Mouse (Mus musculus) MEL (cell line): ENCODE data around the gene Ssr1.

ENCODE experiments used
- CHD1 ChIP-seq: IDR thresholded peaks from 2 replicates; pipeline ENCODE4 v1.6.1; 2012; ENCODE audit warnings: low read depth, mild to moderate bottlenecking, inconsistent platforms, low read length, improper control_type of control experiment
- CHD2 ChIP-seq: IDR thresholded peaks from 2 replicates; pipeline ENCODE4 v1.6.1; 2011; ENCODE audit warnings: low read length, improper control_type of control experiment
- EP300 ChIP-seq, 2 experiments: IDR thresholded peaks; 2 replicates each; pipeline ENCODE4 v1.6.1; 2011; ENCODE audit warnings: improper control_type of control experiment in 2 of 2, low read length in 2 of 2, low read depth in 1 of 2, mild to moderate bottlenecking in 1 of 2
- HCFC1 ChIP-seq: IDR thresholded peaks from 2 replicates; pipeline ENCODE4 v1.6.1; 2012; ENCODE audit warnings: low read depth, mild to moderate bottlenecking, inconsistent platforms, low read length, improper control_type of control experiment, moderate library complexity
- MAFK ChIP-seq: IDR thresholded peaks from 2 replicates; pipeline ENCODE4 v1.6.1; 2011; ENCODE audit warnings: low read depth, mild to moderate bottlenecking, low read length, improper control_type of control experiment, borderline replicate concordance
- MXI1 ChIP-seq: IDR thresholded peaks from 2 replicates; pipeline ENCODE4 v1.6.1; 2011; ENCODE audit warnings: mild to moderate bottlenecking, low read depth, low read length, improper control_type of control experiment
- POLR2A ChIP-seq, 2 experiments: IDR thresholded peaks; 2 replicates each; pipeline ENCODE4 v1.6.1; 2011 to 2012; ENCODE audit warnings: low read length in 2 of 2, mild to moderate bottlenecking in 2 of 2, control low read depth in 1 of 2, improper control_type of control experiment in 1 of 2, low read depth in 1 of 2, moderate library complexity in 1 of 2; ENCODE audit not compliant: control insufficient read depth in 1 of 2, insufficient read depth in 1 of 2, poor library complexity in 1 of 2
- POLR2AphosphoS5 ChIP-seq: IDR thresholded peaks from 2 replicates; pipeline ENCODE4 v1.6.1; 2012; ENCODE audit warnings: low read depth, borderline replicate concordance, mild to moderate bottlenecking, inconsistent platforms, low read length, moderate library complexity, mixed read lengths
- SIN3A ChIP-seq: IDR thresholded peaks from 2 replicates; pipeline ENCODE4 v1.6.1; 2012; ENCODE audit warnings: low read length, improper control_type of control experiment, inconsistent platforms
- TAL1 ChIP-seq: IDR thresholded peaks from 2 replicates; pipeline ENCODE4 v1.6.1; 2012; ENCODE audit warnings: mild to moderate bottlenecking, inconsistent platforms, low read length, moderate library complexity, mixed read lengths
- UBTF ChIP-seq: IDR thresholded peaks from 2 replicates; pipeline ENCODE4 v1.6.1; 2012; ENCODE audit warnings: low read depth, mild to moderate bottlenecking, inconsistent platforms, low read length, improper control_type of control experiment, moderate library complexity, borderline replicate concordance; ENCODE audit not compliant: insufficient read depth
- USF1 ChIP-seq: IDR thresholded peaks from 2 replicates; pipeline ENCODE4 v1.6.1; 2014; ENCODE audit warnings: low read depth, mild to moderate bottlenecking, inconsistent platforms, low read length, improper control_type of control experiment, moderate library complexity
- ZNF384 ChIP-seq: IDR thresholded peaks from 2 replicates; pipeline ENCODE4 v1.6.1; 2012; ENCODE audit warnings: low read depth, mild to moderate bottlenecking, inconsistent platforms, low read length, improper control_type of control experiment

- TF ChIP-seq POLR2A (IDR thresholded peaks at IDR 0.05; ENCODE audit: control insufficient read depth in 1 of 2, insufficient read depth in 1 of 2, low read depth in 1 of 2, low read length in 2 of 2, poor library complexity in 1 of 2) (no peak), UBTF (no peak), CHD1 (no peak), MAFK (no peak), EP300 (IDR thresholded peaks at IDR 0.05; ENCODE audit: low read depth in 1 of 2, low read length in 2 of 2) (no peak), MXI1 (no peak), SIN3A (no peak), CHD2 (no peak), HCFC1 (no peak), ZNF384 (no peak), TAL1 (no peak), POLR2AphosphoS5 (no peak), USF1 (no peak)
These were observed 27.6 kb downstream of the Ssr1 start for GRCm38 (mm10) chr13:37966256-37967051.
